Mouse (Mus musculus): ENCODE results near the gene Pilra.

DNA sequence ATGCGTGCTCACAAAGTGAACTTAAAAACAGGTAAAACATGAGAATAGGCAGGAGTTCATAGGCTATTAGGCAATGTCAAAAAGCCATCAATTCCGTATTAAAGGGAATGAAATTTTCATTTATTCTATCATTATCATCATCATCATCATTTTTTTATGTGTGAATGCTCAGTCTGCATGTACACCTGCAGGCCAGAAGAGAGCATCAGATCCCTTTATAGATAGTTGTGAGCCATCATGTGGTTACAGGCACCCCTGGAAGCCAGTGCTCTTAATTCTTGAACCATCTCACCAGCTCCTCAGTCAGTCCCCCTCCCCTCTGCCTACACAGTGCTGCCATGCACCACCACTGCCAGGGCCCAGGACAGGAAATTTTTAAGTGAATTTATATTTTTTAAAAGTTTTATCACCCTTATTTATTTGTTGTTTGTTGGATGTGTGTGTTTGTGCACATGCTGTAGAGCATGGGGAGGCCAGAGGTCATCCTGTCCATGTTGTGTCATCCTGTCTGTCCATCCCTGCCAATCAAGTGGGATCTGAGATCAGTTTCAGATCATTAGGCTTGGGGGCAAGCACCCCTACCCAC, 47.0 kb downstream of the Pilra start:
- TF ChIP-seq CHD2 (IDR thresholded peaks at IDR 0.05; ENCODE audit: low read length) (no peak), MAX (IDR thresholded peaks at IDR 0.05; ENCODE audit: low read length) (no peak), POLR2AphosphoS2 (IDR thresholded peaks at IDR 0.05; ENCODE audit: low read length) (no peak), CTCF (IDR thresholded peaks at IDR 0.05 in 2 of 3, conservative IDR thresholded peaks at IDR 0.05 in 1 of 3; ENCODE audit: control insufficient read depth in 1 of 3, insufficient read depth in 1 of 3, low read depth in 2 of 3, low read length in 3 of 3, poor library complexity in 1 of 3, severe bottlenecking in 1 of 3) (no peak; a peak in 1 of 6 replicates), MYC (IDR thresholded peaks at IDR 0.05; ENCODE audit: low read depth, low read length) (no peak), JUND (IDR thresholded peaks at IDR 0.05; ENCODE audit: low read depth, low read length) (no peak), RAD21 (IDR thresholded peaks at IDR 0.05; ENCODE audit: low read depth, low read length) (peak; percentile 2), POLR2A (IDR thresholded peaks at IDR 0.05; ENCODE audit: control insufficient read depth in 1 of 2, insufficient read depth in 1 of 2, low read depth in 1 of 2, low read length in 2 of 2, poor library complexity in 1 of 2) (no peak), MAFK (IDR thresholded peaks at IDR 0.05; ENCODE audit: borderline replicate concordance, low read depth, low read length) (no peak), USF2 (IDR thresholded peaks at IDR 0.05; ENCODE audit: borderline replicate concordance in 1 of 2, insufficient read depth in 1 of 2, low read depth in 1 of 2, low read length in 2 of 2) (no peak), EP300 (IDR thresholded peaks at IDR 0.05; ENCODE audit: low read depth in 1 of 2, low read length in 2 of 2) (no peak), NELFE (IDR thresholded peaks at IDR 0.05; ENCODE audit: low read depth, low read length) (no peak), POLR2AphosphoS5 (IDR thresholded peaks at IDR 0.05; ENCODE audit: borderline replicate concordance, low read depth, low read length) (no peak), MXI1 (IDR thresholded peaks at IDR 0.05; ENCODE audit: low read depth, low read length) (no peak)

Data from MEL (cell line).